Mouse (Mus musculus) kidney, adult 18-20 months (tissue): ENCODE data around the gene Myd88.
A peak's percentile ranks its signal among the peaks of the same experiment; 100 is the strongest.
"Not testable (repeated sequence)": the region's sequence is repeated elsewhere in the genome, so short reads cannot be mapped to it uniquely, and the experiment has no call there.

Experiments
- DNase-seq: peaks from one replicate; pipeline ENCODE4 v3.0.0; 2021

Gene Myd88

DNA sequence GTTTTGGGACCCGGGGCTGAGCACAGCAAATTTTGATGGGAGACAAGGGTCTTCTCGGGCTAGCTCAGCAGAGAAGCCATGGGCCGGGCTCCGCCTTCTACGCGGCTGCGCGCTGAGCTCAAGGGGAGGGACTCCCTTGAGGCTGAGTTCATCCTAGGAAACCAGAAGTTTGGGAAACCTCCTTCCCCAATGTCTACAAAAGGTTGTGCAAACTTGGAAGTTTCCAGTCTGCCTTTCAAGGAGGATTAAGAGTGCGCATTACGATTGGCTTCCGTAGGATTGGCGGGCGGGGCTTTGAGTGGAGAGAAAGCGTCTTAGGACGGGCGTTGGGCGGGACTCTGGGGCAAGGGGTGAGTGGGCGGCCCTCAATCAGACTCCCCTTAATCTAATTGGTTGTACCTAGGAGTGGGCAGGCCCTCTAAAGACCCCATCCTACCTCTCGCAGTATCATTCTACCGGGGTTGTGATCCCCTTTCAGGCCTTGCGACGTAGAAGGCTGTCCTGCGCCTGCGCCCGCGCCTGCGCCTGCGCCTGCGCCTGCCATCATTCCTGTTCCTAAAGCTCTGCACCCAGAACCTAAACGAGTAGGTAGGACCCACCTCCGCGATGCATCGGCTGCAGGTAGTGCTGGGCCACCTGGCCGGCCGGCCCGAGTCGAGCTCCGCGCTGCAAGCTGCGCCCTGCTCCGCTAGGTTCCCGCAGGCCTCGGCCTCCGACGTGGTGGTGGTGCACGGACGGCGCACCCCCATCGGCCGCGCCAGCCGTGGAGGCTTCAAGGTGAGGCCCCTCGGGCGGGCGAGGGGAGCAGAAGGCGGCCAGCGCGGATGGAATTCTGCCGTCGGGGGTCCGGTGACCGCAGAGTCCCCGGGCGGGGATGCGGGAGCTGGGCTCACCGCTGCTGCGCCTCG lies at the start of gene Myd88:
Myd88 (minus strand) TSS at position 503 of the 908 bp plus-strand sequence.
- DNase-seq = peak; percentile 96

DNA sequence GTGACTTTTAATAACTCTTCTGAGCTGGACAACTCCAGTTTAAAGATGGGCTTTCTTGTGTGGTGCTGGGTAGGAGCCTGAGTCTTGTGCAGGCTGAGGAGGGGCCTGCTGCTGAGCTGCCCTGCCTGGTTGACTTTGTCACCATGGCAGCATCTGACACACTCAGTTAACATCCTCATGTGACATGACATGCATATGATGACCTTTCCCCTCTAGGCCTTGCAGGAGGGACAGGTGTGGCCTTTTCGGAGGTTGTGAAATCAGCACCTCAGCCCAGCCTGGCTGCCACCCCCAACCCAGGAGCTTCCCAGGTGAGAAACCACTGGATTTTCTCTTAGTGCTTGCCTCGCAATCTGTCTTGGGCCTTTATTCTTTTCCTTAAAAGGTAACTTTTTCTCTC lies 49.0 kb upstream of the Myd88 start:
- DNase-seq = no peak

DNA sequence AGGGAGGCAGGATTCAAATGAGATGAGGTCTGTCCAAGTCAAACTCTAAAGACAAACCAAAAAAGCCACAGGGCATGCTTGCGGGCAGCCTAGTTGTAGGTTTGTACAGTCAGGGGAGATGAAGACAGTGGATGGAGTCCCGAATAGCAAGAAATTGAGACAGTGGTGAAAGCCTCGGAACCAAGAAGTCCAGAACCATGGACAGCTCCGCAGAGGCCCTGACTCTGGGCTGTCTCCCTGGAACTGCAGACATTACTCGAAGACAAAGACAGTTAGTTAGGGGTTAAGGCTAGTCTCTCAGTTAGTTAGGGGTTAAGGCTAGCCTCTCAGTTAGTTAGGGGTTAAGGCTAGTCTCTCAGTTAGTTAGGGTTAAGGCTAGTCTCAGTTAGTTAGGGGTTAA lies 47.7 kb upstream of the Myd88 start:
- DNase-seq = no peak

DNA sequence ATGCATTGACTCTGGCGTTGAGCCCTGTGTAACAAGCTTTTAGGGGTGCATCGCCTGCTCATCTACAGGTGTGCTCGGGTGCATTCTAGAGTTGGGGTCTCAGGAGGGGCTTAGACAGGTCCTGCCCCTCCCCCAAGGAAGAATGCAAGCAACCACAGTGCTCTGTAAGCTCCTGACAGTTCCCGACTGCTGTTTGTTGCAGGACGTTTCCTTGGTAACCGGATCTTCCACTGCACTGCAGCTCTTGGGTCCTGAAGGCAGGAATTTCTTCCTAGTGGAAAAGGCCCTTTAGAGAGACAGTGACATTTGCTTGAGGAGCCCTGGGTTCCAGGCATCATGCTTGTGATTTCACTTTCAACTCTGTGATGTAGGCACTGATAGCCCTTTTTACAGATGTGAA lies 41.4 kb upstream of the Myd88 start:
- DNase-seq = no peak

DNA sequence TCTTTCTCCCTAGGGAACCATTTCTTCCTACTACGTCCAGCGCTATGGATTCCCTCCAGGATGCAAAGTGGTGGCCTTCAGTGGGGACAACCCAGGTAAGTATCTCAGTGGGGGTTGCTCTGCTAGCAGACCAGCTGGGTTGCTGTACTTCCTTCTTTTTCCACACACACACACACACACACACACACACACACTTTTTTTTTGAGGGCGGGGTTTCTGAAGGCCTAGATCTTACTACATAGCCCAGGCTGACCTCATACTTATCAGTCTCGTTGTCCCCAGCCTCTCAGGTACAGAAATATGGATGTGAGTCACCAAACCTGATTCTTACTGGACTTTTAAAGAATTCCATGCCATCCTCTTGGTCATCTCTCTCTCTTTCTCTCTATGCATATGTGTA lies 37.0 kb upstream of the Myd88 start:
- DNase-seq = no peak

DNA sequence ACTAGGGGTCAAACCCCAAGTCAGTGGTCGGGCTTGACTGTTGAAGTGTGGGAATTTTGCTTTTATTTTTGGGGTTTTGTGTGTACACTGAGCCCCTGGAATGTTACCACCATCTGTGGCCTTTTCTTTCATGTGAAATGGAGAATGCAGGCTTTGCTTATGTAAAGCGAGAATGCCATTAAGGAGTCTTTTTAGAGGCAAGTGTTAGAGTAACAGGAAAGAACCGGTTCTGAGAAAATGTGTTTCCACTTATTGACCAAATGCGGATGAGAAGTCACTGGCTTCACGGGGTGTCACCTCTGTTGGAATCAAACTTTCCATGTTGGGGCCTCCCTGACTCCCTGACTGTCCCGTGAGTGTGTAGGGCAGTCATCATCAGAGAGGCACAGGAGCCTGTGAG lies 34.3 kb upstream of the Myd88 start:
- no peak for DNase-seq

DNA sequence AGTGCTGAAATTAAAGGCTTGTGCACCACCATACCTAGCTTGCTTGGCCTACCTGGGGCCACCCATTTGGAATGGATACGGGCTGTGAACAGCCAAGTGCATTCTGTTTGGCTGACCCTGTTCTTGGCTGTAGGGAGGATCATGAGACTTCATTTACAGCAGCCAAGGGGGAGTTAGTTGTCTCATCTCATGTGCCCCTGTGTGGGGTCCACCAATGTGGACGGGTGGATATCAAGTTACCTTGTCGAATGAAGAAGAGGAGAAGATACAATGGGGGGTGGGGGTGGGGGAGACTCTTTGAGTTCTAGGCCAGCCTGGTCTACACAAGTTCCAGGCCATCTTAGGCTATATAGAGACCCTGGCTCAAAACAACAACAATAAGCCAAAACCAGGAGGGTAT lies 33.8 kb upstream of the Myd88 start:
- no peak for DNase-seq

DNA sequence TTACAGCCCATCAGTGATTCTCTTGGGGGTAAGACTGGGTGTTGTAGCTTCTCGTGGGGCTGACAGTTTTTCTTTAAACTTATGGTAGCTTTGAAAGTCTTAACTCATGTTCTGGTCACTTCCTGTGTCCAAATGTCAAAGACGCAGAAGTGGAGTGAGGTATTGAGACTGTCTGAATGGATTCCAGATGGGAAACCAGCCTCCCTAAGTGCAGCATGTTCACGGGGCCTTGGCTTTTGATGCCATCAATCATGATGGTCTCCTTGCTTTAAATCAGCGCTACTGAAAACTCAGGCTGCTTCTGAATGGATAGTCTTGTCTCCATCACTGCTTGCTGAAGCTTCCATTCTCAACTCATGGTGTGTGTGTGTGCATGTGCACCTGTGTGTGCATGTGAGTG lies 30.0 kb upstream of the Myd88 start:
- no peak for DNase-seq

DNA sequence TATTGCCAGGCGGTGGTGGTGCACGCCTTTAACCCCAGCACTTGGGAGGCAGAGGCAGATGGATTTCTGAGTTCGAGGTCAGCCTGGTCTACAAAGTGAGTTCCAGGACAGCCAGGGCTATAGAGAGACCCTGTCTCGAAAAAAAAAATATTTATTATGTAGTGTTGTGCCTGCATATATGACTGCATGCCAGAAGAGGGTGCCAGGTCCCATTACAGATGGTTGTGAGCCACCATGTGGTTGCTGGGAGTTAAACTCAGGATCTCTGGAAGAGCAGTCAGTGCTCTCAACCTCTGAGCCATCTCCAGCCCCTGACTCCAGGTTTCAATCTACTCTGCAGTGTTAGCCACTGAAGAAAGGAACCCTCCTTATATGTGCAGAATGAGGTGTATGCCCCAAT lies 29.6 kb upstream of the Myd88 start:
- DNase-seq = not testable (repeated sequence)

DNA sequence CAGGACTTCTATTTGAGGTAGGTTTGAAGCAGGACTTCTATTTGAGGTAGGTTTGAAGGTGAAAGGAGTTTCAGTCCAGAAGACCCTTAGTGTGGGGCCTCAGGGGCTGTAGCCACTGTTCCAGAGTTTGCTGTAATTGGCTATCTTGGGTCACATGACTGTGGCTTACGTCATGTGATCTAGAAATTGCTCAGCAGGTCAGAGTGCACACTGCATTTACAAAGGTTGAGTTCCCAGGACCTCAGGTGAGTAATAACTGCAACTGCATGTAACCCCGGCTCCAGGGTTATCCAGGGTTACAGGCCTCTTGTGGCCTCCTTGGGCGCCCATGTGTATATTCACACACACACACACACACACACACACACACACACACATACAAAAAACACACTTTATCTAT lies 27.2 kb upstream of the Myd88 start:
- peak; percentile 37 for DNase-seq

DNA sequence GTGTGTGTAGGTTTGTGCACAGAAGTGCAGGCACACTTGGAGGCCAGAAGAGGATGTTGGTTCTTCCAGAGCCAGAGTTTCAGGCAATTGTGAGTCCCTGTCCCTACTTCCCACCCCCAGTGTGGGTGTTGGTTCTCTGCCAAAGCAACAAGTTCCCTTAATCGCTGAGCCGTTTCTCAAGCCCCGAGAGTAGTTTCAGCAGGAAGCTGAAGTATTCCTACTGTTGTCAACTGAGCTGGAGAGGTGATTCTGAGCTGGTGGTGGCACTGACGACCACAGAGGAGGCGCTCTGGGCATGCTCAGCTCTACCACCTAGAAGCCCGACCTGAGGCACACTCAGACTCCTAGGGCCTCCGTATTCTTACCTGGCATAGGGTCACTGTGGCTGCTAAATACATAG lies 24.1 kb upstream of the Myd88 start, which contains the start of gene Slc22a14:
Slc22a14 (minus strand) TSS at position 270 of the 400 bp plus-strand sequence.
- no peak for DNase-seq

DNA sequence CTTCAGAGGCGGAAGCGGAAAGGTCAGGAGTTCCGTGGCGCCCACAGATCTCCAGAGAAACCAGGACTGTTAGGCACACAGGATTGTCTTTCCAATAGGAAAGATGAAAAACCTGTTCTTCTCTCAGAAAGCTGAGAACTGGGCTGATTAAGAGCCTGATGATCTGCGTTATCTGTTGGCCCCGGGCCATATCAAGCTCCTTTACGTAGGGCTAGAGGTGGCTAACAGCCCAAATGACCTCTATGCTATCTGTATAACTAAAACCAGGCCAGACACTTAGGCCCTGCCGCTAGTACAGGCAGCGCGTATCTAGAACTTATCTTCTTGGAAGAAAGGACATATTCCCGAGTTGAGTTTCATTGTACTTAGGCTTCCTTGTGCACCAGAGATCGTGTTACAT lies 22.0 kb upstream of the Myd88 start:
- no peak for DNase-seq

DNA sequence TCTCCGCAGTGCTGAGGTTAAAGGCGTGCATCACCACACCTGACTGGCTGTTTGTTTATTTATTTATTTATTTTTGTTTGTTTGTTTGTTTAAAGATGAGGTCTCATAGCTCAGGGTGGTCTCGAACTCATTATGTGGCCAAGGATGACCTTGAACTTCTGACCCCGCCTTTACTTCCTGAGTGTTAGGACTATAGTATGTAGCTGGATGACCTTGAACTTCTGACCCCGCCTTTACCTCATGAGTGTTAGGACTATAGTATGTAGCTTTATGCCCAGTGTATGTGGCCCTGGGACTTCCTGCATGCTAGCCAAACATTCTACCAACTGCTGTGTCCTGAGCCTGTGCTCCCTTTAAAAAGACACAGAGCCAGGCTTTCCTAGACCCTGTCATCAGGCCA lies 20.2 kb upstream of the Myd88 start:
- no peak for DNase-seq

DNA sequence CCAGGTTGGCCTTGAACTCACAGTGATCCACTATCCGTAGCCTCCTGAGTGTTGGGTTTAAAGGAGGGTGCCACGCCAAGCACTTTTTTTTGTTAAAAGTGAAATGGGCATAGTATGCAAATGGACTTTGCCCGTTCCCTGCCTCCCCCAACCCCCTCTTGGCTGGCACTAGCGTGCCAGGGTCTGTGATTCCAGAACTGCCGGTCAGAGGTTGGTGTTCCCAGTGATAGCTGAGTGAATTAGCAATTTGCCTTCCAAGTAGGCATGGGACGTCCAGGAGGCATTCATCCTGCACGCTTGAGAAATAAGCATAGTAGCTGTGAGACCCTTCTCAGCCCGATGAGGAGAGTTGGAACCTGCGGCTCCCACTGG lies 16.8 kb upstream of the Myd88 start:
- DNase-seq = peak; percentile 71

DNA sequence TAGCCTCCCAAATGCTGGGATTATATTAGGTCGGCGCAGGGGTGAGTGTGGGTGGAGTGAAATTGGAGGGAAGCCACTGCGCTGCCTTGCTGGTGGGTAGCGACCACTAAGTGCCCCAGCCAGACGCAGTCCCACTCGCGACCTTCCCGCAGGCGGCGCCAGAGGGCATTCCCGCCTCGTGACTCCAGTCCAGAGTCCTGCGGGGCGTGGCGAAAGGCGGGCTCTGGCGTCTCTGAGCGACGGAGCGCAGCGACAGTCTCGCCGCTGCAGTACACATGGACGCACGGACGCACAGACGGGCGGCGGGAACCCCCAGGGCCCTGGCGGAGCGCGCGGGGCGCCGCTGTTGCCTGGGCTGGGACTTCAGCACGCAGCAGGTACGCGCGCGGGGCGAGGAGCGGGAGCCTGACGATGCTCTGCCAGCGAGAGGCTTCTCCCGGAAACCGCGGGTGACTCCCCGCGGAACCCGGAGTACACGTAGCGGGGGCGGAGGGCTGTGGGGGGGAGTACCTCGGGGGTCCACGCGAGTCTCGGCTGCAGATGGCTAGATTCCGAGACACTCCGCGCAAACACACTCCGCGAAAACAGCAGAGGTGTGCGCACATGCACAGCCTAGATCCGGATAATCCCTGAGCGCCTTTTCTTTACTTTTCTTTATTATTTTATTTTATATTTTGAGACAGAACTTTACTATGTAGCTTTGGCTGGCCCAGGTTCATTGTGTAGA lies 16.3 kb upstream of the Myd88 start, which contains the start of gene Xylb:
Xylb (plus strand) TSS at position 51 of the 727 bp plus-strand sequence.
- peak; percentile 97 for DNase-seq

DNA sequence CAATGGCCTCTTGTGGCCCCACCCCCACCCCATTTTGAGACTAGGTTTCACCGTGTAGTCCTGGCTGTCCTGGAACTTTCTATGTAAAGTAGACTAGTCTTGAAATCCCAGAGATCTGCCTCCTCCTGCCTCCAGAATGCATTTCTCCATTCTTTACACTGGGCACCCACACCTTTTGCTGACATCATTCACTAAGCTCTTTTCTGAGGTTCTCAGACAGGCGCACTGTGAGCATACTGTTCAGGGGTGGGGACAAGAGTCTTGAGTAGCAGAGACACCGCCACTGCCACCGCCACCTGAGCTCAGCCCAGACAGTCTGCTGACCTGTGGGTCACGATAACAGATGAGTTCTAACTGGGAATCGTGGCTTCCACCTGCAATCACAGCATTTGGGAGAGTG lies 14.7 kb upstream of the Myd88 start:
- DNase-seq = no peak

DNA sequence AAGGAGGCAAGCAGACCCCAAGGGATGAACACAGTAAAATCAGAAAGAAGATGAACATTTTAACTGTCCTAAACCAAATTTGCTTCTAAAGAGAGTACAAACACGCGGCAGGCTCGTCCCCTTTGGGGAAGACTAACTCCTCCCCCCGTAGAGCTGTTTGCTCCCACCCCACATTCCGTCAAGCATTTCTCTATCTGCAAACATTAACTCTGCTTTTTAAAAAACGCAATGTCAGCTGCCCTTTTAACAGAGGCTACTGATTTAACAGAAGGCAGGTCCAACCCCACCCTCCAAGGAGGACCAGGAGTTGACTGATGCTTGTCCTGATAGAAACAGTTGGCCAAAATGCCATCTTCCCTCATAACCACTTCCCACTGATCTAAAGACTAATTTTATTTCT lies 12.7 kb upstream of the Myd88 start:
- peak; percentile 34 for DNase-seq

DNA sequence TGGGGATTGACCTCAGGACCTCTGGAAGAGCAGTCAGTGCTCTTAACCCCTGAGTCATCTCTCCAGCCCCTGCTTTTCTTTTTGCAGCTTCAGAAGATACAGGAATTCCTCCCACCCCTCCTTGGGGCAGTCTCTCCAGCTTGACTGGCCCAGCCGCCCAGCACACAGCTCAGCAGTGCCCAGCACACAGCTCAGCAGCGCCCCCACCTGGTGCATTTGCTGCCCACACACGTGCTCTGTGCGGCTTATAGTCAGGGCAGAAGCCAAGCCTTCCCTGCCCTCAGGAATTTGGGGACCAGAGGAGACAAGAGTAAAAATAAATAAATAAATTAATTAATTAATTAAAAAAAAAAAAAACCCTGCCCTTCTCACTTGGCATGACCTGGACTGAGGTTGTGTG lies 10.8 kb upstream of the Myd88 start:
- peak; percentile 87 for DNase-seq

DNA sequence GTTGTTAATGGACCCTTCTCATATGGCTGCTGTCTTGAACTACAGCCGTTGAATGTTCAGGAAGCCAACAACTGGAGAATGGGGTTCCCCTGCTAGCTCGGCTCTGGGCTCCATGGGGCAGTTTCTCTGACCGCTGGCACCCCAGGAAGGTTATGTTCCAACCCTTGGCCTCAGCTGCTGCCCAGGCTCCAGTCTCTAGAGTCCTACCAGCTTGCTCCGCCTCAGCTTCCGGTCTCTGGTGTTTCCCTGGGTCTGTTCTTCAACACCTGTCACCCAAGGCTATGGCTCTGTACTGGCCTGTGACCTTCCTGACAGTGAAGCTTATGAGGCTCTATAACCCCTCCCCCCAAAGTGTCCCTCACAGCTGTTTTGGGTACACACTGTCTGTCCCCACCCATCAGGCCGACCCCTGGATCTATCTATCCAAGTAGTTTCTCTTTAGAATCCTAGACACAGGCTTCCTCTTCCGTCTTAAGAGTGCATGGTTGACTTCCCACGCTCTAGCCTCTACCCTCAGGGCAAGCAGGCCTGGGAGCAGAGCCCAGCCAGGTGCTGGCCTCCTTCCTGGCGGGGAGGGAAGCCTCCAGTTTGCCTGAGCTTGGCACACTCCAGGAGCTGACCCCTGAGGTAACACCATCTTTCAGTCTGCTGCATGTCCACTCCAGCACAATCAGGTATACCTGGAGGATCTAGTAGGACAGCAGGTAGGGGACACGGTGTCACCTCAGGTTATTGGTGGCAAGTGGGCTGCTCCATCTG lies 9.9 kb upstream of the Myd88 start:
- peak; percentile 61 for DNase-seq

DNA sequence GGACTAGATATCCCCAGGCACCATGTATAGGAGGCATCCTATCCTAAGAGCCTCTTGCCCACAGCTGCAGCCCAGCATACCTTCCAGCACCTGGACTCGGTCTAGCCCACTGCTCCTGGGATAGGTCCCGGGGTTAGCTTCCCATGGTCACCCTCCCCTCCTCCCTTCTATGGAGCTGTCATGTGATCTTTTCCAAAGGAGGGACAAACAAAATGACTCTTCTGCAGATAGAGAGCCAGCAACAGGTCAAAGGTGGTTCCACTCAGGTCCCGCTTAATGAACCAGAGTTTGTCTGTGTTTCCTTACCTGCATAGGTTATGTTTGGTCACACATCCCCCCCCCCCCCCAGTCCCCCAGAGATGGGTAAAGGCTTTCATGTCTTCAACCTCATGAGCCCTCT lies 9.3 kb upstream of the Myd88 start:
- peak; percentile 36 for DNase-seq

DNA sequence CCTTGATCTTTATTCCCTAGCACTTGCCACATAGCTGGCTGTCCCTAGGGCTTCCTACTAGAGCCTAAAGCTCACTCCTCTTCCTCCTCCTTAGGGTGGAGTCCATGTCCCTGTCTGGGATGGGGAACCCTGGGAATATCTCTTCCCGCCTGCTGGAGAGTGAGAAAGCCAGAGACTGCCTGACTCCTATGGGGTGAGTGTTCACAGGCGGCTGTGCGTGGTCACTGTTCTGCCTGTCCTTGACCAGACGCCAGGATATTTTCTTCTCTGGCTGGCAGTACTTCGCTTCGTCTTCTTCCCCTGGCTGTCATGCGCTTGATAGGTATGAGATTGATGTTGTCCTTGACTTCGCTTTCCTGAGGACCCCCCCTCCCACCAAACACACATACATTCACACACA lies 5.2 kb upstream of the Myd88 start:
- DNase-seq = no peak

DNA sequence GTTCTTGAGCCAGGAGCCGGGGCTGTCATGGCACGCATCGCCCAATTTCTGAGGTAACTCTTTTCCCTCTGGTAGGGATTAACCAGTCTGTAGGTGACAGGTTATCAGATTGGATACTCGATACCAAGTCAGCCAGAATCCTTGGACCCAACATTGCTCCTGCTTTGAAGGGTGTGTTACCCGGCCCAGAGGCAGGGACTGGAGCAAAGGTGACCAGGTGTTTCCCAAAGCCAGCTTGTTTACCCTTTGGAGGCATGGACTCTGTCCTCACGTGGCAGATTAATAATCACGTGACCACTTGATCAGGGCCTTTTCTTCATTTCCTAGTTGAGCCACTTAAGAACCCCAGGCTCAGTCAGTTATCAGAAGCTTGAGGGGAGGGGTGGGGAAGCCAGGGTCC lies 1.5 kb upstream of the Myd88 start:
- DNase-seq = no peak

DNA sequence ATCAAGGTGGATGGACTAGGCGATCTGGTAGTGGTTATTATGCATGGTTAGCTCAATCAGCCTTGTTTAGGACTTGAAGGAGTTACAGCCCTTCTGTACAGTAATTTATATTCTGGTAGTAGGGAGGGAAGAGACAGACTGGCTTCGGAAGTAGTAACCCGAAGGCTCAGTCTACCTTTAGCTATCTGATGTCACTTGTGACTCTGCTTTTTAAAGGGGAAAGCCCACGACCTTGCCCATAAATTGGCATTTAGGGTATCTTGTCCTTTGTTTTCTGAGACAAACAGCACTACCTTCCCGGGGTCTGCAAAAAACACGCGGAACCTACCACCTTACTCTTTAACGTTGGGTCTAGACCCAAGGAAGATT lies 1.0 kb downstream of the Myd88 start:
- DNase-seq = no peak
